Mouse (Mus musculus): ENCODE measurements around the gene Taf5l. TPM values are rescaled to one million over a fixed set of nuclear protein-coding genes. Genes with fewer than 3 reads are reported as not detected.
A peak's percentile ranks its signal among the peaks of the same experiment; 100 is the strongest.

The Taf5l gene
- 28.0 and 29.2 TPM in 2 replicates for polyA plus RNA-seq (2015; fragmentation: Nextera tagmentation; extraction: Ambion mirVana)

- Histone ChIP-seq H3K27ac (ENCODE audit: low read length) (peak within 1 kb of the TSS; percentile 91), H3K9me3 (replicated peaks; ENCODE audit: control insufficient read depth, low read length) (no peaks in the 10 kb centered on the region), H3K4me2 (ENCODE audit: low read depth, low read length) (peak within 1 kb of the TSS; percentile 78), H3K36me3 (ENCODE audit: control insufficient read depth, insufficient read depth, low read length) (peaks cover 3% of the 10 kb centered on the region; the same call in 1 of the 2 replicates), H3K27me3 (ENCODE audit: control insufficient read depth, insufficient read depth, low read length) (no peaks in the 10 kb centered on the region), H3K9ac (ENCODE audit: low read length) (peak within 1 kb of the TSS; percentile 91), H3K4me1 (ENCODE audit: control insufficient read depth, insufficient read depth, low read length) (peaks cover 19% of the 10 kb centered on the region), H3K4me3 (replicated peaks; ENCODE audit: low read length) (peak within 1 kb of the TSS; percentile 90)
- WGBS = under 1% methylated on average over 71 of the region's 74 CpGs
- ATAC-seq (ENCODE audit: insufficient read depth, low FRiP score) = peak; percentile 94
These were observed at the start of gene Taf5l, which contains the start of gene Urb2 for GRCm38 (mm10) chr8:124021237-124022227. Gene Taf5l, minus strand, starts transcription at chr8:124021397. Gene Urb2, plus strand, starts transcription at chr8:124021508.

GRCm38 (mm10) chr8:124070363-124071324 lies 49.4 kb upstream of the Taf5l start:
- no peak overlapping the region for H3K4me2 ChIP-seq (ENCODE audit: low read depth, low read length)
- ATAC-seq (ENCODE audit: insufficient read depth, low FRiP score) = no peak
- H3K4me3 ChIP-seq (replicated peaks; ENCODE audit: low read length) = no peak overlapping the region
- no peak overlapping the region for H3K9ac ChIP-seq (ENCODE audit: low read length)
- no peaks in the 10 kb centered on the region for H3K36me3 ChIP-seq (ENCODE audit: control insufficient read depth, insufficient read depth, low read length)
- no peak overlapping the region for H3K27ac ChIP-seq (ENCODE audit: low read length)
- no peaks in the 10 kb centered on the region for H3K4me1 ChIP-seq (ENCODE audit: control insufficient read depth, insufficient read depth, low read length)
- 56% methylated on average over 18 of the region's 18 CpGs for WGBS
- no peaks in the 10 kb centered on the region for H3K27me3 ChIP-seq (ENCODE audit: control insufficient read depth, insufficient read depth, low read length)
- no peaks in the 10 kb centered on the region for H3K9me3 ChIP-seq (replicated peaks; ENCODE audit: control insufficient read depth, low read length)

DNA sequence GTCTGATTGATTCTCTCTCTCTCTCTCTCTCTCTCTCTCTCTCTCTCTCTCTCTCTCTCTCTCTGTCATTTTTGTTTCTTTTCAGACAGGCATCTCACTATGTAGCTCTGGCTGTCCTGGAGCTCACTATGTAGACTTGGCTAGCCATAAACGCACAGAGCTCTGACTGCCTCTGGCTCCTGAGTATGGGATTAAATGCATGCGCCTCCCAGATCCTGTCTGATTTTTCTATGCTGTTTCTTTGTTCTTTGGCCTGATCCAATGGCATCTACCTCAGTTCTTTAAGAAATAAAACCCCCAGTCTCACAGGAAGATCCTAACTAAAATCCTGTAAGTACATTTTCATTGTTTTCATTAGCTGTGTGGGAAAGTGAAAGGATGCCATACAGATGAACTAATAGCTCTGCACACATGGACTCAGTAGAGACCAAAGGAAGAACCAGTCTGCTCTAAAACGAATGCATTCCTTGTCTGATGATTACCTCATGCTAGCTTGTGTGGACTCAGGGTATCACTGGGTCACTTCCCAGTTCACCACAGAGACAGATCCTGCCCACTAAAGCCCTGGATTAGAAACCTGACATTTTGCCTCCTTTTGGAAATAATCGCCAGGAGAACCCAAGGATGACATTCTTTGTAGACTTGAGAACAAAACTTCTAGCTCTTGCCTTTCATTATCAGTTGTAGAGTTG lies 46.0 kb upstream of the Taf5l start:
- H3K4me1 ChIP-seq (ENCODE audit: control insufficient read depth, insufficient read depth, low read length) = no peaks in the 10 kb centered on the region
- whole genome bisulfite sequencing = 65% methylated on average over 4 of the region's 4 CpGs
- no peak overlapping the region for H3K27ac ChIP-seq (ENCODE audit: low read length)
- ATAC-seq (ENCODE audit: insufficient read depth, low FRiP score) = no peak
- H3K9me3 ChIP-seq (replicated peaks; ENCODE audit: control insufficient read depth, low read length) = no peaks in the 10 kb centered on the region
- no peak overlapping the region for H3K4me3 ChIP-seq (replicated peaks; ENCODE audit: low read length)
- H3K4me2 ChIP-seq (ENCODE audit: low read depth, low read length) = no peak overlapping the region
- no peak overlapping the region for H3K9ac ChIP-seq (ENCODE audit: low read length)
- no peaks in the 10 kb centered on the region for H3K27me3 ChIP-seq (ENCODE audit: control insufficient read depth, insufficient read depth, low read length)
- no peaks in the 10 kb centered on the region for H3K36me3 ChIP-seq (ENCODE audit: control insufficient read depth, insufficient read depth, low read length)

- Histone ChIP-seq H3K4me1 (ENCODE audit: control insufficient read depth, insufficient read depth, low read length) (no peaks in the 10 kb centered on the region), H3K9me3 (replicated peaks; ENCODE audit: control insufficient read depth, low read length) (no peaks in the 10 kb centered on the region), H3K4me2 (ENCODE audit: low read depth, low read length) (no peak overlapping the region), H3K27ac (ENCODE audit: low read length) (no peak overlapping the region), H3K9ac (ENCODE audit: low read length) (no peak overlapping the region), H3K36me3 (ENCODE audit: control insufficient read depth, insufficient read depth, low read length) (no peaks in the 10 kb centered on the region), H3K4me3 (replicated peaks; ENCODE audit: low read length) (no peak overlapping the region), H3K27me3 (ENCODE audit: control insufficient read depth, insufficient read depth, low read length) (no peaks in the 10 kb centered on the region)
- WGBS = 47% methylated on average over 4 of the region's 4 CpGs
- ATAC-seq (ENCODE audit: insufficient read depth, low FRiP score) = no peak
These were observed 45.3 kb upstream of the Taf5l start for GRCm38 (mm10) chr8:124066325-124067058.

DNA sequence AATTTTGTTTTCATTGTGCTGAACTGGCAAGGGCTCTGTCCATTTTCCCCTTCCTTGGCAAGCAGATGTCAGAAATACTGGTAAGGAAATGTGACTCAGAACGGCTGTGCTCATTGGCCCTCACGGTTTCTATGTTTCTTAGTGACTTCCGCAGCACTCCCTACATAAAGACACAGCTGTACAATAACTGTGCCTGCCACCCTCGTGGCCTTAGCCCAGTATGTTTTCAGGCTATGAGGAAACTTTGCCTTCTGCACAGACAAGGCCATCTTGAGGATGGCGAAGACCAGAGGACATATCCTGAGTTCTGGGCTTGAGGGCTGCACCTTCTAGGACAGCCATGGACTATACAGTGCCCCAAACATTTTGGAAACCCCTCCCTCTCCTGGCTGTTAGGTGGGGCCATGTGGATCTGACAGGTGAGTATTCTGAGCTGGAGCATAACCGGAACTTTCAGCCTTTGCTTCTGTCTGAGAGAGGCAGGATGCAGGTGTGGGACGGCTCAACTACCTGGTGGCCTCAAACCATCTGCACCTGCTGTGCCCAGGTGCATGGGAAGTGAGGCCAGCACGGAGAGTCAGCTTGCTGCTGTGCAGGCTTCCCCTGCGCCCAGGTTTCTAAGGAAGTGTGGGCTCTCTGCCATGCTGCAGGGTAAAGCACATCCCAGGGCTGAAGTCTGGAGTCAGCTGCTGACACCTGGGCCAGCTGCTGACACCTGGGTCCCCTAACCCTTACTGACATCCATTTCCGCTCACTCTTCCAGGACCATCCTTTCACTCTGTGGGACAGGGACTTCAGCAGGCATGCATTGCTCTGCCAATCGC lies 35.8 kb upstream of the Taf5l start:
- H3K4me2 ChIP-seq (ENCODE audit: low read depth, low read length) = no peak overlapping the region
- H3K9me3 ChIP-seq (replicated peaks; ENCODE audit: control insufficient read depth, low read length) = no peaks in the 10 kb centered on the region
- WGBS = 67% methylated on average over 11 of the region's 11 CpGs
- no peak overlapping the region for H3K4me3 ChIP-seq (replicated peaks; ENCODE audit: low read length)
- H3K36me3 ChIP-seq (ENCODE audit: control insufficient read depth, insufficient read depth, low read length) = no peaks in the 10 kb centered on the region
- no peak for ATAC-seq (ENCODE audit: insufficient read depth, low FRiP score)
- no peak overlapping the region for H3K27ac ChIP-seq (ENCODE audit: low read length)
- no peak overlapping the region for H3K9ac ChIP-seq (ENCODE audit: low read length)
- no peaks in the 10 kb centered on the region for H3K4me1 ChIP-seq (ENCODE audit: control insufficient read depth, insufficient read depth, low read length)
- no peaks in the 10 kb centered on the region for H3K27me3 ChIP-seq (ENCODE audit: control insufficient read depth, insufficient read depth, low read length)

- peak overlapping the region; percentile 18; the same call in 1 of the 2 replicates for H3K9ac ChIP-seq (ENCODE audit: low read length)
- no peak overlapping the region for H3K4me2 ChIP-seq (ENCODE audit: low read depth, low read length)
- H3K27me3 ChIP-seq (ENCODE audit: control insufficient read depth, insufficient read depth, low read length) = no peaks in the 10 kb centered on the region
- WGBS = 35% methylated on average over 4 of the region's 4 CpGs
- no peak overlapping the region for H3K27ac ChIP-seq (ENCODE audit: low read length)
- no peaks in the 10 kb centered on the region for H3K9me3 ChIP-seq (replicated peaks; ENCODE audit: control insufficient read depth, low read length)
- H3K4me1 ChIP-seq (ENCODE audit: control insufficient read depth, insufficient read depth, low read length) = no peaks in the 10 kb centered on the region
- no peaks in the 10 kb centered on the region for H3K36me3 ChIP-seq (ENCODE audit: control insufficient read depth, insufficient read depth, low read length)
- no peak overlapping the region for H3K4me3 ChIP-seq (replicated peaks; ENCODE audit: low read length)
- no peak for ATAC-seq (ENCODE audit: insufficient read depth, low FRiP score)
These were observed 31.4 kb upstream of the Taf5l start for GRCm38 (mm10) chr8:124052568-124052967.

DNA sequence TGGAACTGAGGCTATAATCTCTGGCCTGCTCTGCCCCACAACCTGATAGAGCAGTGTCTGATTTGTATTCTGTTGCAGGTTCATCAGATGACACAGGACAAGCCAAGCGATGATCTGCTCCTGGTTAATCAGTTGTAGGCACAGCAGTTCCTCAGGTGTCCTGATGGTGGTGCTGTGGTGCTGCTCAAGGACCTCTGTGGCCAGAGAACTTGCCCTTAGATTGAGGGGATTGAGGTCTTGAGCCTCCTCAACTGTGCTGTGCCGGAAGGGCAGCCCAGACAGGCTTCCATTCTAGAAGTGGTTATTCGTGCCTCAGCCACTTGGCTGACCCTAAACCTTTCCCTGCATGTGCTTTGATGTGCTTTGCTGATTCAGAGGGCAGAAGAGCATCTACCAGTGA lies 30.9 kb upstream of the Taf5l start:
- Histone ChIP-seq H3K27ac (ENCODE audit: low read length) (no peak overlapping the region), H3K27me3 (ENCODE audit: control insufficient read depth, insufficient read depth, low read length) (no peaks in the 10 kb centered on the region), H3K4me2 (ENCODE audit: low read depth, low read length) (no peak overlapping the region), H3K36me3 (ENCODE audit: control insufficient read depth, insufficient read depth, low read length) (no peaks in the 10 kb centered on the region), H3K9me3 (replicated peaks; ENCODE audit: control insufficient read depth, low read length) (no peaks in the 10 kb centered on the region), H3K4me3 (replicated peaks; ENCODE audit: low read length) (no peak overlapping the region), H3K9ac (ENCODE audit: low read length) (no peak overlapping the region), H3K4me1 (ENCODE audit: control insufficient read depth, insufficient read depth, low read length) (no peaks in the 10 kb centered on the region)
- no peak for ATAC-seq (ENCODE audit: insufficient read depth, low FRiP score)
- 23% methylated on average over 3 of the region's 3 CpGs for WGBS

Measured in stomach, embryonic 16.5 days (tissue).